Mouse (Mus musculus) ES-E14 (cell line): ENCODE results near the gene Hnrnpdl. TPM values are rescaled to one million over a fixed set of nuclear protein-coding genes. Genes with fewer than 3 reads are reported as not detected.

ENCODE experiments used
- DNase-seq: peaks from one replicate; pipeline ENCODE4 v3.0.0-alpha.2; 2013; ENCODE audit warnings: low read depth, low spot score
- H3K27ac ChIP-seq: 2 replicates; pipeline ENCODE4 v1.5.1; 2012; ENCODE audit warnings: low read depth, mild to moderate bottlenecking, low read length, moderate library complexity, mixed read lengths; ENCODE audit not compliant: poor library complexity, insufficient read depth, severe bottlenecking
- H3K36me3 ChIP-seq: 2 replicates; pipeline ENCODE4 v1.6.1; 2012; ENCODE audit warnings: mild to moderate bottlenecking, low read length, moderate library complexity, mixed read lengths; ENCODE audit not compliant: control insufficient read depth, poor library complexity, insufficient read depth, severe bottlenecking
- H3K4me1 ChIP-seq, 2 experiments: fragments of 150-350 bp in 1 of 2; sonication (generic) in 1 of 2; 2 replicates each; pipeline ENCODE4 v1.6.1; 2012; ENCODE audit warnings: low read length in 2 of 2, mild to moderate bottlenecking in 1 of 2, mixed read lengths in 1 of 2; ENCODE audit not compliant: control insufficient read depth in 2 of 2, insufficient read depth in 2 of 2, poor library complexity in 1 of 2
- H3K4me3 ChIP-seq, 2 experiments: fragments of 150-350 bp in 1 of 2; sonication (generic) in 1 of 2; 2 replicates each; pipeline ENCODE4 v1.5.1; 2012; ENCODE audit warnings: low read length in 2 of 2, low read depth in 1 of 2, mild to moderate bottlenecking in 1 of 2, mixed read lengths in 1 of 2; ENCODE audit not compliant: insufficient read depth in 1 of 2, poor library complexity in 1 of 2, severe bottlenecking in 1 of 2
- H3K9ac ChIP-seq: 2 replicates; pipeline ENCODE4 v1.6.1; 2012; ENCODE audit warnings: low read depth, mild to moderate bottlenecking, low read length, mixed read lengths; ENCODE audit not compliant: poor library complexity, insufficient read depth, severe bottlenecking
- H3K9me3 ChIP-seq: fragments of 150-350 bp; sonication (generic); 2 replicates; pipeline ENCODE4 v1.6.1; 2012; ENCODE audit warnings: low read depth, mild to moderate bottlenecking, low read length; ENCODE audit not compliant: control insufficient read depth, insufficient read depth
- CHD2 ChIP-seq: IDR thresholded peaks from 2 replicates; pipeline ENCODE4 v1.6.1; 2014; ENCODE audit warnings: mild to moderate bottlenecking, low read depth, low read length, inconsistent platforms
- HCFC1 ChIP-seq: IDR thresholded peaks from 2 replicates; pipeline ENCODE4 v1.6.1; 2012; ENCODE audit warnings: low read length, inconsistent platforms, borderline replicate concordance; ENCODE audit not compliant: insufficient read depth
- MAFK ChIP-seq: IDR thresholded peaks from 2 replicates; pipeline ENCODE4 v1.6.1; 2014; ENCODE audit warnings: mild to moderate bottlenecking, low read depth, low read length, inconsistent platforms; ENCODE audit not compliant: insufficient read depth
- ZC3H11A ChIP-seq: IDR thresholded peaks from 2 replicates; pipeline ENCODE4 v1.6.1; 2012; ENCODE audit warnings: low read depth, mild to moderate bottlenecking, inconsistent platforms, low read length, borderline replicate concordance
- ZNF384 ChIP-seq: IDR thresholded peaks from 2 replicates; pipeline ENCODE4 v1.6.1; 2012; ENCODE audit warnings: low read depth, low read length, inconsistent platforms
- in situ Hi-C, 2 experiments: fragments of 600-800 bp; cut with MboI; formaldehyde crosslinking; loops; one replicate each; pipeline ENCODE4 v1.15.1; 2025; ENCODE audit warnings: low sequenced_read_pairs in 2 of 2, inconsistent platforms in 1 of 2; ENCODE audit not compliant: unreplicated experiment in 2 of 2
- total RNA-seq: library from RNA; depleted of rRNA; stranded (reverse); fragments of 300-350 nt; gene quantifications from 2 replicates; pipeline ENCODE4 v1.2.3, GENCODE M21; 2012

Gene Hnrnpdl
- total RNA-seq, 1 experiment = 177 TPM

DNA sequence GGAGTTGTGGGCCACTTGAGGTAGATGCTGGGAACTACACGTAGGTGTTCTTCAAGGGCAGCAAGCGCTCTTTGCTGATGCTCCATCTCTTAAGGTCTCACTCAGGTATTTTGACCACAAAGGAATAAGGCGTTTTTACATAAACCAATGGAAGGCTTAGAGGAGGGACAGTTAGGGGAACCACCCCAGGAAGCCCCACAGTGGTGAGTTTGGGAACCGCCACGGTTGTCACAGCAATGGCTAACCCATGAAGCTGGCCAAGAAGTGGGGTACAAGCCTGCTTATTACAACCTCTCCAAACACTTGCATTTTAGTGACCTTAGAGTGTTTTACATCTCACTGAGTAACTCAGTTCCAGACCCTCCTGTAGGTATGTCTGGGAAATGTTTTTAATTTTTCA is 32.1 kb upstream of the Hnrnpdl start:
- peaks cover 28% of the 10 kb centered on the region for H3K36me3 ChIP-seq

DNA sequence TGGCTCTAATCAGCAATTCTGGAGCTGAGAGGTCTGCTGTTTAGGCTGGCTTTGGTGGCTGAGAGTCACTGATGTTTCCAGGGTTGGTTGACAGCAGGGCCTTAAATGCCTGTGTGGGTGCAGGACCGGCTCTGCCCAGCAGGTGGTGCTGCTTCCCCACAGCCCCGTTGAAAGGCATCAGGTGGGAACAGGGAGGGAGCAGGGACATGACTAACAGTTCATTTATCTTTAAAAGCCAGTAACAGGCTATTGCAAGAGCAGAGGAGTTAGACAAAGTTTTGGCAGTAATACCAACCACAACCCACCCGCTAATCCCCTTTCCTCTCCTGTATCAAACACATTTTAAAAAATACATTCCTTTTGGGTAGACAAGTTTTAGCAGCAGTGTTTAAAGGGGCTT is 30.8 kb upstream of the Hnrnpdl start:
- peak; percentile 62 for DNase-seq
- peaks cover 34% of the 10 kb centered on the region for H3K36me3 ChIP-seq
- no peaks in the 10 kb centered on the region for H3K4me1 ChIP-seq
- no peak overlapping the region for H3K27ac ChIP-seq
- H3K4me3 ChIP-seq = no peak overlapping the region
- H3K9me3 ChIP-seq = no peaks in the 10 kb centered on the region
- in situ Hi-C loops = loop anchor here in 1 of 2 experiments (10.0 to 25.0 kb wide), 2 partner anchors 92 to 245 kb away; partner anchors contain the start of gene Tmem150c
- H3K9ac ChIP-seq = no peak overlapping the region
- TF ChIP-seq MAFK (no peak), ZC3H11A (peak; percentile 40; the same call in 1 of the 2 replicates), CHD2 (no peak), HCFC1 (no peak)

More for the DNA sequence above, 32.1 kb upstream of the Hnrnpdl start:
- Histone ChIP-seq H3K4me3 (no peak overlapping the region), H3K4me1 (no peaks in the 10 kb centered on the region), H3K9me3 (no peaks in the 10 kb centered on the region), H3K9ac (no peak overlapping the region), H3K27ac (no peak overlapping the region)
- in situ Hi-C loops = loop anchor here in 1 of 2 experiments (10.0 to 25.0 kb wide), 2 partner anchors 91 to 243 kb away; partner anchors contain the start of gene Tmem150c
- no peak for DNase-seq
- TF ChIP-seq MAFK = no peak
- TF ChIP-seq ZC3H11A = no peak
- no peak for TF ChIP-seq ZNF384
- TF ChIP-seq CHD2 = no peak
- no peak for TF ChIP-seq HCFC1

DNA sequence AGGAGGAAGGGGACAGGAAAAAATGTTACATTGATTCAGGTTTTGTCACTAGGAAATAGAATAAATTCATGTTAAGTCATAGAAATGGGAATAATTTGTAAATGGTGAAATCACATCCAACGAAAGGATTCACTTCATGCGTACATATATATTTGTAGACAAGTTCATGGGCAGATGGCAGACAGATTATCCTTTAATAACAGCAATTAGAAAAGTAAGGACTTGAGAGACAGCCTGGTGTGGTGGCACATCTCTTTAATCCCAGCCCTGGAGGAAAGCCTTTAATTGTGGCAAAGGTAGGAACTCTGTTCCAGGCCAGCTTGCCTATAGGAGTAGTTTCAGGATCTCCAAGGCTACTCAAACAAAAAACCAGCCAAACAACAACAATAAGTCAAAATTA is 30.1 kb upstream of the Hnrnpdl start:
- Histone ChIP-seq H3K9ac (no peak overlapping the region), H3K36me3 (peaks cover 37% of the 10 kb centered on the region), H3K4me1 (no peaks in the 10 kb centered on the region), H3K27ac (no peak overlapping the region), H3K9me3 (no peaks in the 10 kb centered on the region), H3K4me3 (no peak overlapping the region)
- no peak for DNase-seq
- in situ Hi-C loops = loop anchor here in 1 of 2 experiments (25.0 kb wide), 1 partner anchor 93 kb away; the partner anchor contains the start of gene Tmem150c
- TF ChIP-seq ZC3H11A (no peak), CHD2 (no peak), HCFC1 (no peak), MAFK (no peak), ZNF384 (no peak)

DNA sequence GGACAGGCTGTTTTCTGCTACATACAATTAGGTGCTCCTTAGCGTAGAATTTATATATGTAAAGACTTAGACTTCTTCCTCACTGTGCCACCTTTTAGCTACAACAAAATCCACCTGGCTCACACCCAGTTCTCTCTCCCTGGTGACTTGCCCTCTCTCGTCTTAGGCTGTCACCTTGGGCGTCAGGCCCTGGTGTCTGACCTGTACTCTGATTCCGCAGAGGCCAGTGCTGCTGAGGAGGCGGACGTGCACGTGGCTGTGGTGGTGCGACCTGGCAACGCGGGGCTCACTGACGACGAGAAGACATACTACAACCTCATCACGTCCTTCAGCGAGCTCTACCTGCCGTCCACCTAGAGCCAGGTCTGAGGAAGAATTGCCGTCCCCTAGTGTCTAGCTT is 28.1 kb upstream of the Hnrnpdl start:
- Histone ChIP-seq H3K4me3 (no peak overlapping the region), H3K36me3 (peaks cover 41% of the 10 kb centered on the region), H3K9me3 (no peaks in the 10 kb centered on the region), H3K9ac (no peak overlapping the region), H3K27ac (no peak overlapping the region), H3K4me1 (no peaks in the 10 kb centered on the region)
- DNase-seq = no peak
- no peak for TF ChIP-seq ZNF384
- TF ChIP-seq CHD2 = no peak
- no peak for TF ChIP-seq MAFK
- TF ChIP-seq HCFC1 = no peak
- no peak for TF ChIP-seq ZC3H11A
- in situ Hi-C loops = loop anchor here in 1 of 2 experiments (25.0 kb wide), 1 partner anchor 95 kb away; the partner anchor contains the start of gene Tmem150c

DNA sequence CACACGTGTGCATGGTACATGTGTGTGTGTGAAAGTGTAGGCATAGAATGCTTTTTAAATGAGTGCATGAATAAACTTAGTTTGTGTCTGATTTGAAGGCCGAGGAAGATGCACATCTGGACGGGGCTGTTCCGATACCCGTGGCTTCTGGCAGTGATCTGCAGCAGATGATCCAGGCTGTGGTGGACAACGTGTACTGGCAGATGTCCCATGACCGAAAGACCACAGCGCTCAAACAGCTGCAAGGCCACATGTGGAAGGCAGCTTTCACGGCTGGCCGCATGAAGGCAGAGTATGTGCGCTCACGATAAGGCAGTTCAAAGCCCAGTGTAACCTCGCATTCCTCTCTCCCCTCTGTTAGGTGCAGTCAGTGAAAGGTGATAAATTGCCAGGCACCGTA is 21.4 kb upstream of the Hnrnpdl start:
- no peak for TF ChIP-seq ZNF384
- TF ChIP-seq ZC3H11A = no peak
- TF ChIP-seq HCFC1 = no peak
- no peak for TF ChIP-seq CHD2
- TF ChIP-seq MAFK = no peak
- Histone ChIP-seq H3K36me3 (peaks cover 53% of the 10 kb centered on the region), H3K9me3 (no peaks in the 10 kb centered on the region), H3K4me3 (no peak overlapping the region), H3K9ac (no peak overlapping the region), H3K27ac (no peak overlapping the region), H3K4me1 (peaks cover 0 to 4% of the 10 kb centered on the region in 2 experiments; a peak in 1 of 4 replicates)
- in situ Hi-C loops = loop anchor here in 1 of 2 experiments (25.0 kb wide), 1 partner anchor 101 kb away; the partner anchor contains the start of gene Tmem150c
- no peak for DNase-seq
